Mouse (Mus musculus) cerebellum, postnatal 25 days (tissue): ENCODE results near the gene Ccdc142.

Experiments
- DNase-seq, 2 experiments: peaks; one replicate each; pipeline ENCODE4 v3.0.0; 2021; ENCODE audit warnings: mixed read lengths in 2 of 2

Gene Ccdc142

DNA sequence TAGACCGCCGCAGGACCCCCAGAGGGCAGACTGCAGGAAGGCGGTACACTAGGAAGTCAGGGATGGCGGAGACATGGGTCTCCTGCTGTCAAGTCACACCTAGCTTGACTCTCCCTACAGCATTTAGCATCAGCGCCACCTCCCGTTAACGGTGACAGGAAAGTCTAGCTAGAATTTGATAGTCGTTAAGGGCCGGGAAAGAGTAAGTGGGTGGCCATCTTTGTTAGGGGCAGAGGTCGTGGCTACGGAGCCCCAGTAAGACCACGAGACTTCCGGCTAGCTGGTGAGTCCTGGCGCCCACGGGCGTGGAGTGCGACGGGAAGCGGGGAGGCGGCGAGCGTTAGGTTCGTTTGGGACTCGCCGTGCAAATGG lies at the start of gene Ccdc142, which contains the start of gene Gm42688:
Gene Ccdc142 (plus strand): TSS at position 286 of the 372 bp plus-strand sequence.
Gene Gm42688 (plus strand): TSS at position 302 of the 372 bp plus-strand sequence.
- peak; percentile 90 to 93 for DNase-seq

DNA sequence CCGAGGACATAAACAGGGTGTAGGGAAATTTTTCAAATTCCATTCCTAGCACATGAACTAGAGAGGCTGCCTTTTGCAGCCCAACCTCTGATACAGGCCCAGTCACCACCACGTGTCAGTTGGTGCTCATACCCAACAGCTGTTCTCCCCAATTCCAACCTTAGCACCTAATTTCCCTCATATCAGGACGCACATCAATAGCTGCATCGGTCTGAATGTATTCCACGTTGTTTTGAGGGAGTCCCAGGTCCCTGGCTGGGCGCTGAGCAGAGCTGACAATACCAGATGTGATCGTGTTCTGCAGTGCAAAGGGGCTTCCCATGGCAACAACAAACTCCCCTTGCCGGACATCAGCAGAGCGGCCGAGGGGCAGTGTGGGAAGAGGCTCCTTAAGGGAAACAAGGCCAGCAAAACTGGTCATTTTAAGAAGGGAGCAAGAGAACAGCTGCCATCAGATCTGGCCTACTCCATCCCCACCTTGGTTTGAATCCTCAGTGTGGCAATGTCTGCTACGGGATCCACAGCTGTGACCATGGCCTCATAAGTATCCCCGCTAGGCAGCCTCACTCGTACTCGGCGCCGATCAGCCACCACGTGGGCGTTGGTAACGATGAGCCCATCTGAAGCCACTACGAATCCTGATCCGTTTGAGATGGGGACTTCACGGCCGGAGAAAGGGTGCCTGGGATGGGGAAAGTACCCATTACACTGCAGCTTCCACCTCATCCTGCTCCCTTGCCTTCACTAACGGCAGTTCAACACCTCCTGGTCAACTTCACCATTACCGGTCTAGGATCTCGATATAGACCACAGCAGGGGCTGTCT lies 48.1 kb upstream of the Ccdc142 start:
- DNase-seq: peak in 1 of 2 experiments; percentile 46

DNA sequence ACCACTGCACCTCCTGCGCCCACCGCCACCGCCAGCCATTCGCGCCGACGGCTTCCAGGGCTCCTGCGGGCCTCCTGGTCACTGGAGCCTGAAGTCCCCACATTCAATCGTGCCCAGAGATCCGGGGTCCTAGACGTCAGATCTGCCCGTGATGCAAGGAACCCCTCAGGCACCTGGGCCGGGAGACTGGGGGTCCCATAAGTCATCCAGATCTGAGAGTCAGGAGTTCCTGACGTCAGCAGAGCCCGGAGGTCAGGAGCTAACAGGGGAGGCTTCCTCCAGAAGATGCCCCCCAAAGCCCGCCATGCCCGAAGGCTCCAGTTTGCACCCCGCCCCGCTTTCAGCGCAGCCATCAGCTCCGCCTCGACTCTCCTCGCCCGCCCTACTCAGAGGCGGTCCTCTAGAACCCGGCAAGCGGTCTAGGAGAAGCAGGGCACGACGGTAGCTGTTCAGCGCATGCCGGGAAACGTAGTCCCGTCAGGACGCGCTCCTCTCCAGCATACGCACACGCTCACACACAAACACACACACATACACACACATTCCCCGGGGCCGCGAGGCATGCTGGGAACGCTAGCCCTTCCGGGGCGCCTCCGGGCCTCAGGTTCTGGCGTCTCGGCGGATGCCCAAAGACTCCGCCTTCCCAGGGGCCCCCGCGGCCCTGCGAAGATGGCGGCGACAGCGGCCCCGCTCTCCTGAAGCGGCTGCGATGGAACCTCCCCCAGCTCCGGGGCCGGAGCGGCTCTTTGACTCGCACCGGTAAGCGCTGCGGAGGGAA lies 47.1 kb upstream of the Ccdc142 start, which contains the start of gene Aup1:
Gene Aup1 (plus strand): TSS at position 448 of the 778 bp plus-strand sequence.
- DNase-seq: peak; percentile 97 to 98

DNA sequence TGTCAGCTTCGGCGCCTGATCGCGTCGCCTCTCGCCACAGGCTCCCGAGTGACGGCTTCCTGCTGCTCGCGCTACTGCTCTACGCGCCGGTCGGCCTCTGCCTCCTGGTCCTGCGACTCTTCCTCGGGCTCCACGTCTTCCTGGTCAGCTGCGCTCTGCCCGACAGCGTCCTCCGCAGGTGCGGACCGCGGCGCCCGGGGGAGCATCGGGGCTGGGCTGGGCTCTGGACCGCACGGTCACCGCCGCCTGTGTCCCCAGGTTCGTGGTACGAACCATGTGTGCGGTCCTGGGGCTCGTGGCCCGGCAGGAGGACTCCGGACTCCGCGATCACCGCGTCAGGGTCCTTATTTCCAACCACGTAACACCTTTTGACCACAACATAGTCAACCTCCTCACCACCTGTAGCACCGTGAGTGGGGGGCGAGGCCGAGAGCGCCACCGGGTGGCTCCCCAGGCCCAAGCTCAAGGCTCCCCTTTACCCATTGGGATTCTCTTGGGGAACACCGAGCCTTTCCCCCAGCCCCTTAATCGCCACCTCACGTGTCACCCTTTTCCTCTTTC lies 46.5 kb upstream of the Ccdc142 start, which contains the start of gene Htra2:
Gene Htra2 (minus strand): TSS at position 403 of the 561 bp plus-strand sequence.
- no peak for DNase-seq

DNA sequence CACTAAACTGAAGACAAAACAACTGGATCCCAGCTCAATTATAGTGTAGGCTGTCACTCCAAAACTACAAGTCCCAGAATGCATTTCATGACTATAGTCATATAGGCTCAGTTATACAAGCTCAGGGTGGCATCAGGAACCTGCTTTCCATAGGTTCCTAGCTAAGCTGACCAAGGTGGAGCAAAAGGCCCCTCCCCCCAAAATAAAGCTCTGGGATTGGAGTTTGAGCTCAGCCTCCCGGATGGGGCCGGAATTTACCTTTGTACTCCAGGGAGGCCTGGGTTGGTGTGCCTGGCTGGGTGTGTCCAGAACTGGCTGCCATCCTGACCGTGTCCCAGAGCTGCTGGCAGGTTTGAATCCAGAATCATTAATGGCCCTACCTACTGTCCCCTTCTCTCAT lies 43.6 kb upstream of the Ccdc142 start, which contains the start of gene Dqx1:
Gene Dqx1 (plus strand): TSS at position 55 of the 400 bp plus-strand sequence.
- peak in 1 of 2 experiments; percentile 37 for DNase-seq

DNA sequence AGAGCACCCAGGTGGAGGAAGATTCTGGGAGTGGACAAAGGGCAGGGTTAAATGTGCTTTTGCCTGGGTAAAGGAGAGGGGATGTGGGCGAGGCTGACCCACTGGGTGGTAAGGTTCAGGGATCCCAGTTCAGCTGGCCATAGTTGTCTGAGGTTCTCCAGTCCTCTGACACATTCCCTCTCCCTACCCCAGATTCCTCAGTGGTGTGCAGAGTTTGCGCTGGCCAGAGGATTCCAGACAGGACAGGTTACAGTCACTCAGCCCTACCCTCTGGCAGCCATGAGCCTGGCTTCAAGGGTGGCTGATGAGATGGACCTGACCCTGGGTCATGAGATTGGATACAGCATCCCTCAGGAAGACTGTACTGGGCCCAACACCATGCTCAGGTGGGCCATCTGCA lies 42.7 kb upstream of the Ccdc142 start:
- no peak for DNase-seq

DNA sequence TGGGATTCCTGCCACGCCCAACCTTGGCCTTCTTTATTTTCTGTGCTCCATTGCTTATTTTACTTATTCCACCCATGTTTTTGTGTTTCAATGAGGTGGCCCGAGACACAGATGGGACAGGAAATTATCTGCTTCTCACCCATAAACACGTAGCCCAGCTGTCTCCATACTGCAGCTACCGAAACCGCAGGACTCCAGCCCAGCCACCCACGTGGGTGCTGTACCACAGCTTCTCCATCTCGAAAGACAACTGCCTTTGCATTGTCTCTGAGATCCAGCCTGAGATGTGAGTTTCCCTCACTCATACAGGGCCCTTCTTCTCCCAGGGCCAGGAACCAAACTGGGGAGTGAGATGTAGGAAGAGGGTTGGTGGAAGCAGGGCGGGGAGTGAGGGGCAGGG lies 35.4 kb upstream of the Ccdc142 start:
- DNase-seq: no peak

DNA sequence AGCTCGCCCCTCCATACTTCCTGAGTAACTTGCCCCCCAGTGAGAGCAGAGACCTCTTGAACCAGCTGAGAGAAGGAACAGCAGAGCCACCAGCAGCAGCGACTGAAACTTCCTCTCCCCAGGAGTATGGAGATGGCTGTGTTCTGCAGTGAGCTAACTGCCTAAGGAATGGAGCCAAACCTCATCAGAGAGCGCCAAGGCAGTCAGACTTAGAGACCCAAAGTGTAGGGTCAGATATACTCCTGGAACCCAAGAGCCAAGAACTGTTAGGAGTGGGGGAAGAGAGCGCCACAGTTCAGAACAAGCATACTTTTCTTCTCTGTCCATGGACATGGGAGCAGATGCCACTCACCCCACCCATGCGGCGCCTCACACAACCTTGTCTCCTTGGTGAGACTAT lies 35.0 kb upstream of the Ccdc142 start:
- DNase-seq: no peak

DNA sequence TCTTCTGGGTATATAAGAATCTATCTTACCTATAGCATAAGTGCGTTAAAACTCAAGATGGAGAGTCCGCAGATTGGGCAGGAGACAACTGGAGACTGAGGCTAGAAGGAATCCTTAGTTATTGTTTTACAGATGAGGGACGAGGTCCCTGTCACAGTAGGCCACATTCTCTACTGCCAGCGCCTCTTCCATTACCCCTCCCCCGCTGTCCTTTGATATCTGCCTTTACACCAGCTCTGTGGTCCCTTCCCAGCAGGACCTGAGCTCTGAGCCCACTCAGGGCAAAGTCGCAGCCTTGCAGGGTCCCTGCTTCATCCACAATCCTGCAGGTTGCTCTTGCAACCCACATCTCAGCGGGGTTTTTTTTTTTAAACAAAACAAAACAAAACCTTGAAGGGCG lies 33.2 kb upstream of the Ccdc142 start:
- DNase-seq: no peak

DNA sequence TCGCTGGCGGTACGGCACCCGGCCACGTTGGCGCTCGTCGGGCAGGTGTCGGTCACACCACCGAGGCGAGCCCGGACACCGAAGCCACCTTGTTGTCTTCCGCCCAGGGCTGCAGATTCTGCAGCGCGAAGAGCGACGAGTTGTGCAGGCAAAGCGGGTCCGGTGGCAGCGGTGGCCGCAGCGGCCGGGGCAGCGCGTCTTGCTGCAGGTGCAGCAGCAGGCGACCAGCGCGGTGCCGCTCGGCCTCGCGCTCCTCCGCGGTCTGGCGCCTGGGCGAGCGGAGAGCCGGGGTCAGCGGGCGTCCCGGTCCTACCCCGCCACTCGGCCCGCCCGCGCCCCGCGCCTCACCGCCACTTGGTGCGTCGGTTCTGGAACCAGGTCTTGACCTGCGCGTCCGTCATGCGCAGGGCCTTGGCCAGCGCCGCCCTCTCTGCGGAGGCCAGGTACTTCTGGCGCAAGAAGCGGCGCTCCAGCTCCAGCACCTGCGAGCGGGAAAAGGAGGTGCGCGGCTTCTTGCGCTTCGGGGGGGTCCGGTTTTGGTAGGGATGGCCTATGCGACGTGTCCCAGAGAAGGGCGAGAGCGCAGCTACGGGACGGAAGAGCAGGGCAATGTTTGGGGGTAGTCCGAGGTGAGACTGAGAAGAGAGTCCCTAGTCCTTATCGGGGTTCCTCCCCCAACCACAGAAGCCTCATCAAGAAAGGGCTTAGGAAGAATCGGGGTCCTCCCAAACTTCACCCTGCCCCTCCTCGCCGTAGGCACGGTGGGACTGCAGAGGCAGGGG lies 32.5 kb upstream of the Ccdc142 start:
- DNase-seq: peak in 1 of 2 experiments; percentile 33

DNA sequence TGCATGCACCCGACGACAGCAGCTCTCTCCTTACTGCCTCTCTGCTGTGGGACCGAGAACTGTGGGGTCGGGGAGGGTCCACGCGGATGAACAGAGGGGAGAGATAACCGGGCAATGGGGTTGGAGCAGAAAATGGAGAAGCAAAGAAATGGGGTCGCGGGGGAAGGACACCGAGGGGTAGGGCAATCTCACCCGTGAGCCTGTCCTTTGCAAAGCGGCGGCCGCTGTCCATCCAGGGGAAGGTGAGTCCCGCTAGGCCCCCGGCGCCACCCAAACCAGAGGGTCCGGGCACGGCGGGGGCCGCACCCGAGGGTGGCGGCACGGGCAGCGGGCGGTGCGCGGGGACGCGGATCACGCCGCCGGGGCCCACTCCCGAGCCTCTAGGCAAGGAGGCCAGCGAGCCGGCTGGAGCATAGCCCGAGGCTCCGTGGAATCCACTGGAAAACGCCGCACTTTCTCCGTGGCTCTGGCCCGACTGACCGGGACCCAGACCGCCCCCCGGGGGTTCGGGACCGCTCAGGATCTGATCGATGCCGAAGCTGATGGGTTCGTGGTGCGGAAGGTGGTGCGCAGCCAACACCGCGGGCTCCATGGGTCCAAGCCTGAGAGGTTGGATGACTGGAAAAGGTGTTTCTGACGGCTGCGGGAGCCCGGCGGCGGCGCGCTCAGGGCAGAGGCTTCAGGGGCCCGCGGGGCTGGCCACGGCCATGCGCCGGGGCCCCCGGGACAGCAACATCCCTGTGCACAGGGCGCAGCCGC lies 31.7 kb upstream of the Ccdc142 start:
- peak; percentile 31 to 44 for DNase-seq

DNA sequence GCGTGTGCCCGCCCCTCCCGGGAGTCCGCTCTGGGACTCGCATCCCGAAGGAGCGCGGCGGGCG lies 31.3 kb upstream of the Ccdc142 start, which contains the start of gene Tlx2:
Gene Tlx2 (minus strand): TSS at position 47 of the 64 bp plus-strand sequence.
- no peak for DNase-seq

DNA sequence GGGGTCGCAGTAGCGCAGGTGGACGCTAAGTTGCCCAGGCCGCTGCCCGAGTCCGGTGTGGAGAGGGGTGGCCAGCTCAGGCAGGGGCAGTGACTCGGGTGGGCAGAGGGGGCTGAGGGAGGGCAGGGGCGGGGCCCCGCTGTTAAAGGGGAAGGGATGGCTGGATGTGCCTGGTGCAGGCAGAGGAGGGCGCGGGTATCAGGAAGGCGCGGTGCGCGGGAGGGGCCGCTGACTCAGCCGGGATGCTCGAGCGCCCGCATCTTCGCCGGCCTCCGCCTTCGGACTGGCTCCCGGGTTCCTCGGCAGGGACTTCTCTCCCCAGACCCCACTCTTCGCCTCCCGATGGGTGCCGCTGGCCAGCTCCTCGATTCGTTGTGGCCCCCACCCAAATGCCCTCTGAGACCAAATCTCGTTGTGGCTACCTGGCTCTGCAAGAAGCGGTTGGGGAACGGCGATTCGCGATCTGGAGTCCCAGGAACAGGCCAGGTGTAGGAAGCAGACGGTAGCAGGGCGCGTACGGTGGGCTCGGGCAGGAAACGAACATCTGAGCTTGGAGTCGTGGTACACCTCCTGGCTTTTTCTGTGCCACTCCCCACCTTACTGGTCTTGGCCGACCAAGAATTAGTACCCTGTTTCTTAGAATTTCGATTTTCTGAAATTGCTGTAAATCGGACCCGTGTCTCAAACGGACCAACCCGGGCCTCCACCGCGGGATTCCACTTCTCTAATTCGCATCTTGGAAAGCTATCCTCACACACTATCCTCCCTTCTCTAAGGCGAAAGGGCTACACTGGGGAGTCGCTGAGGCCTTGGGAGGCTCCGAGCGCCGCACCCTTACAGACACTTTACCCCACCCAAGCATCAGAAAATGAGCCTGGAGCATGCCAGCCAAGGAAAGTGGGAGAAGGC lies 30.8 kb upstream of the Ccdc142 start:
- peak; percentile 48 to 78 for DNase-seq

DNA sequence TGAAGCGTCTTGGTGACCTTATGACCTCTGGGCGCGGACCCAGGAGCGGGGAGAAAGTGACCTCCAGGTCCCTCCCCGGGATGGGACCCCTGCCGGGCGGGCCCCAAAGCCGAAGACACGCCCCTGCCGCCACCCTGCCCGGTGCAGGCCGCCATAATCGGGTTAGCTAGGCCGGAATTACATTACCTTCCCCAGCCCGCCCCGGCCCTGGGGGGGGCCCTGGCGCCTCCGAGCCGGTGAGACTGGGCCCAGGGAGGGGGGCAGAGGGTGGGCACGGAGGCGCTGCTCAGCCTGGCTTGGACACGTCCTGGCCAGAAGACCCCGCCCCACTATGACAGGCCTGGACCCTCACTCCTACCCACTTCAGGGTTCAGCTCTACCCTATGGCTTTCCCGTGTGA lies 30.2 kb upstream of the Ccdc142 start:
- peak in 1 of 2 experiments; percentile 25 for DNase-seq

DNA sequence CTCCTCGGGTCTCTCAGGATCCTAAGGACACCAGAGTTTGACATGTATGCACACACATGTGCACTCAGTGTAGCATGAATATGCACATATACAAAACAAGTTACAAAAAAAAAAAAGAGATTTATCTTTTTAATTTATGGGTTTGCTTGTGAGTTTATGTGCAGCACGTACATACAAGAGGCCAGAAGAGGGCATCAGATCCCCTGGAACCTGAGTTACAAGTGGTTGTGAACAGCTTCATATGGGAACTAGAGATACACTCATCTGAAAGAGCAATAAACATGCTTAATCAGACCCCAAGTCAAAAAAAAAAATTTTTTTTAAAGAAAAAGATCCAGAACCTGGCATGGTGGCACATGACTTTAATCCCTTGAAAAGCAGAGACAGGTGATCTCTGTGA lies 26.4 kb upstream of the Ccdc142 start:
- no peak for DNase-seq

DNA sequence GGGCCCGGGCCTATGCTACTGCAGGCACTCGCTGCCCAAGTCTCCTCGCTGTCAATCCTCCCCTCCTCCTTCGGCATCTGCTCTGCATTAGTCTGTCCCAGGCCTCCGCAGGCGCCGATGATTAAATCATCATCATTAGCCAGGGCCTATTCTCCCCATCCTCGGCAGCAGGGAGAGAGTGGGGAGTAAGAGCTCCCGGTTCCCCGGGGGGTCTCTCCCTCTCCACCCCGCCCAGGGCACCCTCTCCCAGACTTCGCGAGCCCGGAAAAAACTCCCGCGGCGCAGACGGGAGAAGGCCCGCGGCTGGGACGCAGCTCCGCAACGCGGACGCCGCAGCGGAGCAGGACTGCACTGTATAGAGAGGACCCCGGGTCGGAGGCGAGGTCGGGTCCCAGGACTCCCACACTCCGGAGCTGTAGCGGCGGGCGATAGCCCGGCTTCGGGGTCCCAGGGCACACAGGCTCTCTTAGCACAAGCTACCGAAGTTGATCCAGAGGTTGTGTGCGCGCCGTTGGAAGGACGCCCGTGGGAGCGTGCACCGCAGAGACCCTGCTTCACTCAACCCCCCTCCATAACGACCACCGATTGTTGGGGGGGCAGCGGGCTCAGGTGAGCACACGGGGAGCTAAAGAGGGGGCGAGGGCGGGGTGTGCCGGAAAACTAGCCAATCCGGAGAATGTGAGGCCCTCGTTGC lies 23.6 kb upstream of the Ccdc142 start, which contains the start of gene Pcgf1:
Gene Pcgf1 (plus strand): TSS at position 240 of the 694 bp plus-strand sequence.
- peak in 1 of 2 experiments; percentile 69 for DNase-seq

DNA sequence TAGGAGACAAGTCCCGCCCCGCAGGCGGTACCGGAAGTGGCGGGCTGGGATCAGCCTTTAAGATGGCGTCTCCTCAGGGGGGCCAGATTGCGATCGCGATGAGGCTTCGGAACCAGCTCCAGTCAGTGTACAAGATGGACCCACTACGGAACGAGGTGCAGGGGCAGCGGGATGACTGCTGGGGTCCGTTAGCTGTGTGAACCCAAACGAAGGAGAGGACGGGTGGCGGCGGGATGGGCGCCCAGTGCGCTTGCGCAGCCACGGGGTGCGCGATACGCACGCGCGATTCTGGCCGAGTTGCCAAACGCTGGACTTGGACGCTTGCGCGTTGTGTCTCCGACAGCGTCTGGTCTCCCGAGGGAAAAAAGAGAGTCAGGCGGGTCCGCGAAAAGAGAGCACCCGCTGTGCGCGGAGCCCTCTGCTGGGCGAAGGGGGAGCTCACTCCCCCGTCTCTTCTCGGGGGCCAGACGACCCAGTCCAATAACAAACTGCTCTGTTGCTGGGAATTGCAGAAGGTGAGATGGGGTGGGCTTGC lies 23.0 kb upstream of the Ccdc142 start:
- DNase-seq: peak; percentile 100

DNA sequence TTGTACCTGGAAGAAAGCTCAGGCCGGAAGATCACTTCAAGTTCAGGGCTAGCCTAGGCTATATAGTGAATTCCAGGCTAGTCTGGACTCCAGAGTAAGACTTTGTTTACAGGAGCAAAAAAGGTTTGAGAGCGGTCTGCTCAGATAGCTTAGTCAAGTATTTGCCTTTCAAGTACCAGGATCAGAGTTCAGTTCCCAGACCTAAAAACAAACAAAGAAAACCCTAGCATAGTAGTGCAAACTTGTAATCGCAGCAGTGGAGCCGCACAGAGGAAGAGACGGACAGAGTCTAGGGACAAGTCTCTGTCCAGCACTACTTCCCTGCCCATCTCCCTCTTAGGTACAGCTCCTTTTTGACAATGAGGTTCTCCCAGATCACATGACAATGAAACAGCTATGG lies 21.2 kb upstream of the Ccdc142 start:
- DNase-seq: no peak

DNA sequence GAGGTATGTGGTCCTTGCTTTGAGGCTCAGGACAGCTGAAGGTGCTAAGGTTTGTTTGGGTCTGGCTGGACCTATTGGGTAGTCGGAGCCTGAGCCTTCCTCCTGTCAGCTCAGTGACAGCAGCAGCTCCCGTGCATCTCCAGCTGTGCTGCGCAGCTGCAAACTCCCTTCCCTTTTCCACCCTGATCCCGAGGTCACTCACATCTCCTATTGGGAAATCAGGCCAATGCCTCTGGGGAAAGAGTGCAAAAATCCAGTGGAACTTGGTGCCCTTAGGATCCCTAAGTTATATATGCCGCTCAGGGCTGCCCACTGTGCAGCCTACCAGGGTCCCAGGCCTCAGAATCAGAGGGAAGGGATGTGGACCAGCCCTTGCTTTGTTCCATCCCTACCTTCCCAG lies 17.9 kb upstream of the Ccdc142 start:
- no peak for DNase-seq

DNA sequence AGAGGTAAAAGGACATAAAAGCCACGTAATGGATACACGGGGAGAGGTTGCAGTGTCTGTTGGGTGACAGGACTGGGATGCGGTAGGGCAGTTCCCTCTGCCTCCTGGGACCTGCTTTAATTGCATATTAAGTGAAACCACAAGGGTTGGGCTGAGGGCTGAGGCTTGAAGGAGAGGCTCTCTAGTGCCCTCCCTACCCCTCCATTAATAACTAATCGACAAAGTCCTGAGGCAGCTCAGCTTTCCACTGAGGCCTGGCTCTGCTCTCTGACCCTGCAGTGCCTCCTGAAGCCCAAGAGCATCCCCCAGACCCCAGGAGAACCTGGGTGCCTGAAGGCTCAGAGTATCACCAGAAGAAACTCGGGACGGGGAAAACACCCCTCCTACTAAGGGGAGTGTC lies 16.9 kb upstream of the Ccdc142 start:
- DNase-seq: no peak
